Mouse (Mus musculus) liver, embryonic 12.5 days (tissue): ENCODE measurements around the gene Klrb1f. TPM values are rescaled to one million over a fixed set of nuclear protein-coding genes. Genes with fewer than 3 reads are reported as not detected.
"Not testable (repeated sequence)": the region's sequence is repeated elsewhere in the genome, so short reads cannot be mapped to it uniquely, and the experiment has no call there.

ENCODE experiments used
- ATAC-seq: fragments of 200-750 bp; cut with Nextera tagmentation; 2 replicates; pipeline ENCODE4 v1.8.0; 2017; ENCODE audit warnings: moderate number of reproducible peaks, mild to moderate bottlenecking, moderate library complexity
- H3K27ac ChIP-seq: fragments of 300-500 bp; sonication (generic); 2 replicates; pipeline ENCODE4 v1.5.1; 2016; ENCODE audit warnings: mild to moderate bottlenecking
- H3K27me3 ChIP-seq: fragments of 300-500 bp; sonication (generic); replicated peaks from 2 replicates; pipeline ENCODE4 v1.6.1; 2016; ENCODE audit warnings: mild to moderate bottlenecking, moderate library complexity
- H3K36me3 ChIP-seq: fragments of 300-500 bp; sonication (generic); 2 replicates; pipeline ENCODE4 v1.6.1; 2016; ENCODE audit warnings: mild to moderate bottlenecking, moderate library complexity
- H3K4me1 ChIP-seq: fragments of 300-500 bp; sonication (generic); 2 replicates; pipeline ENCODE4 v1.6.1; 2016
- H3K4me2 ChIP-seq: fragments of 300-500 bp; sonication (generic); 2 replicates; pipeline ENCODE4 v1.6.1; 2016; ENCODE audit warnings: mild to moderate bottlenecking, moderate library complexity
- H3K4me3 ChIP-seq: fragments of 300-500 bp; sonication (generic); 2 replicates; pipeline ENCODE4 v1.5.1; 2016; ENCODE audit warnings: mild to moderate bottlenecking, moderate library complexity
- H3K9ac ChIP-seq: fragments of 300-500 bp; sonication (generic); 2 replicates; pipeline ENCODE4 v1.6.1; 2016; ENCODE audit warnings: mild to moderate bottlenecking, moderate library complexity
- H3K9me3 ChIP-seq: fragments of 300-500 bp; sonication (generic); replicated peaks from 2 replicates; pipeline ENCODE4 v1.6.1; 2016; ENCODE audit warnings: mild to moderate bottlenecking, moderate library complexity
- WGBS: fragments of 180-500 bp; shearing (Covaris S2); methylation state at CpG from one replicate; pipeline ENCODE4 v1.1.7; 2016; ENCODE audit not compliant: insufficient replicate concordance; 5-methylcytosine and 5-hydroxymethylcytosine counted together
- polyA plus RNA-seq: library from polyadenylated mRNA; unstranded; fragments of >200 nt; fragmentation: Nextera tagmentation; extraction: Ambion mirVana; gene quantifications from 2 replicates; pipeline ENCODE4 v1.2.1, GENCODE M21; 2016

The Klrb1f gene
- polyA plus RNA-seq, 1 experiment from 2014 or later = 0.38 TPM

- Histone ChIP-seq H3K36me3 (no peaks in the 10 kb centered on the region), H3K4me2 (no peak overlapping the region), H3K27ac (no peak overlapping the region), H3K4me3 (no peak overlapping the region), H3K9ac (no peak overlapping the region), H3K4me1 (peaks cover 11% of the 10 kb centered on the region), H3K27me3 (no peaks in the 10 kb centered on the region), H3K9me3 (no peaks in the 10 kb centered on the region)
- WGBS = 48% methylated on average over 3 of the region's 3 CpGs
- ATAC-seq = no peak
Observed at GRCm38 (mm10) chr6:129051086-129051485, 5.4 kb downstream of the Klrb1f start.

- no peak for ATAC-seq
- no peaks in the 10 kb centered on the region for H3K27me3 ChIP-seq
- H3K4me2 ChIP-seq = no peak overlapping the region
- H3K36me3 ChIP-seq = no peaks in the 10 kb centered on the region
- no peaks in the 10 kb centered on the region for H3K9me3 ChIP-seq
- no peak overlapping the region for H3K4me3 ChIP-seq
- peaks cover 11% of the 10 kb centered on the region for H3K4me1 ChIP-seq
- H3K27ac ChIP-seq = no peak overlapping the region
- WGBS = 64% methylated on average over 5 of the region's 5 CpGs
- H3K9ac ChIP-seq = no peak overlapping the region
Observed at GRCm38 (mm10) chr6:129051731-129052130, 6.0 kb downstream of the Klrb1f start.

- H3K27me3 ChIP-seq = no peaks in the 10 kb centered on the region
- H3K9me3 ChIP-seq = no peaks in the 10 kb centered on the region
- no peak overlapping the region for H3K4me2 ChIP-seq
- H3K9ac ChIP-seq = no peak overlapping the region
- no peak overlapping the region for H3K4me3 ChIP-seq
- no peaks in the 10 kb centered on the region for H3K36me3 ChIP-seq
- WGBS = 75% methylated on average over 3 of the region's 3 CpGs
- no peak for ATAC-seq
- H3K4me1 ChIP-seq = no peaks in the 10 kb centered on the region
- H3K27ac ChIP-seq = no peak overlapping the region
Observed at GRCm38 (mm10) chr6:129056237-129056636, 10.5 kb downstream of the Klrb1f start.

- H3K36me3 ChIP-seq = no peaks in the 10 kb centered on the region
- no peaks in the 10 kb centered on the region for H3K27me3 ChIP-seq
- no peak overlapping the region for H3K27ac ChIP-seq
- no peak overlapping the region for H3K4me3 ChIP-seq
- no peak overlapping the region for H3K9ac ChIP-seq
- H3K9me3 ChIP-seq = no peaks in the 10 kb centered on the region
- no peak overlapping the region for H3K4me2 ChIP-seq
- no peak for ATAC-seq
- H3K4me1 ChIP-seq = no peaks in the 10 kb centered on the region
Observed at GRCm38 (mm10) chr6:129058013-129058412, 12.3 kb downstream of the Klrb1f start.

- Histone ChIP-seq H3K27me3 (no peaks in the 10 kb centered on the region), H3K27ac (no peak overlapping the region), H3K4me2 (no peak overlapping the region), H3K4me3 (no peak overlapping the region), H3K4me1 (no peaks in the 10 kb centered on the region), H3K36me3 (no peaks in the 10 kb centered on the region), H3K9ac (no peak overlapping the region), H3K9me3 (no peaks in the 10 kb centered on the region)
- WGBS = 68% methylated on average over 3 of the region's 3 CpGs
- ATAC-seq = no peak
Observed at GRCm38 (mm10) chr6:129065407-129065806, 19.7 kb downstream of the Klrb1f start.

- H3K27ac ChIP-seq = no peak overlapping the region
- 64% methylated on average over 3 of the region's 3 CpGs for WGBS
- no peak overlapping the region for H3K9ac ChIP-seq
- no peak overlapping the region for H3K4me3 ChIP-seq
- H3K4me1 ChIP-seq = no peaks in the 10 kb centered on the region
- ATAC-seq = no peak
- H3K9me3 ChIP-seq = no peaks in the 10 kb centered on the region
- H3K36me3 ChIP-seq = no peaks in the 10 kb centered on the region
- no peak overlapping the region for H3K4me2 ChIP-seq
- no peaks in the 10 kb centered on the region for H3K27me3 ChIP-seq
Observed at GRCm38 (mm10) chr6:129065857-129066256, 20.2 kb downstream of the Klrb1f start.

- H3K36me3 ChIP-seq = no peaks in the 10 kb centered on the region
- H3K4me2 ChIP-seq = no peak overlapping the region
- no peak overlapping the region for H3K9ac ChIP-seq
- H3K9me3 ChIP-seq = no peaks in the 10 kb centered on the region
- no peak overlapping the region for H3K4me3 ChIP-seq
- no peak overlapping the region for H3K27ac ChIP-seq
- no peaks in the 10 kb centered on the region for H3K4me1 ChIP-seq
- H3K27me3 ChIP-seq = no peaks in the 10 kb centered on the region
- ATAC-seq = no peak
Observed at GRCm38 (mm10) chr6:129066530-129066929, 20.8 kb downstream of the Klrb1f start.

- Histone ChIP-seq H3K4me2 (no peak overlapping the region), H3K27ac (no peak overlapping the region), H3K9ac (no peak overlapping the region), H3K27me3 (no peaks in the 10 kb centered on the region), H3K36me3 (no peaks in the 10 kb centered on the region), H3K4me1 (no peaks in the 10 kb centered on the region), H3K9me3 (no peaks in the 10 kb centered on the region), H3K4me3 (no peak overlapping the region)
- ATAC-seq = peak; percentile 65
- 37% methylated on average over 1 of the region's 1 CpGs for WGBS
Observed at GRCm38 (mm10) chr6:129066986-129067385, 21.3 kb downstream of the Klrb1f start.

GRCm38 (mm10) chr6:129085098-129085497, 39.4 kb downstream of the Klrb1f start:
- no peaks in the 10 kb centered on the region for H3K4me1 ChIP-seq
- 74% methylated on average over 6 of the region's 6 CpGs for WGBS
- ATAC-seq = no peak

GRCm38 (mm10) chr6:129086031-129086430, 40.3 kb downstream of the Klrb1f start:
- ATAC-seq, H3K36me3 ChIP-seq, H3K9ac ChIP-seq, H3K4me3 ChIP-seq, H3K4me1 ChIP-seq, H3K9me3 ChIP-seq, H3K27ac ChIP-seq, H3K27me3 ChIP-seq, H3K4me2 ChIP-seq: not testable (repeated sequence)
- 70% methylated on average over 2 of the region's 2 CpGs for WGBS

More at GRCm38 (mm10) chr6:129085098-129085497, 39.4 kb downstream of the Klrb1f start:
- H3K27me3 ChIP-seq = no peaks in the 10 kb centered on the region
- no peak overlapping the region for H3K27ac ChIP-seq
- 0 out of 2 replicates have a peak, but pooled peaks cover 3% of the 10 kb centered on the region for H3K9me3 ChIP-seq
- H3K36me3 ChIP-seq = no peaks in the 10 kb centered on the region
- H3K4me3 ChIP-seq = no peak overlapping the region
- no peak overlapping the region for H3K9ac ChIP-seq
- no peak overlapping the region for H3K4me2 ChIP-seq

GRCm38 (mm10) chr6:129088161-129088560, 42.5 kb downstream of the Klrb1f start:
- H3K4me2 ChIP-seq = no peak overlapping the region
- H3K36me3 ChIP-seq = no peaks in the 10 kb centered on the region
- no peak overlapping the region for H3K27ac ChIP-seq
- no peak overlapping the region for H3K9ac ChIP-seq
- no peak overlapping the region for H3K4me3 ChIP-seq
- 76% methylated on average over 1 of the region's 1 CpGs for WGBS
- no peaks in the 10 kb centered on the region for H3K27me3 ChIP-seq
- no peak for ATAC-seq
- peaks cover 3% of the 10 kb centered on the region for H3K9me3 ChIP-seq
- no peaks in the 10 kb centered on the region for H3K4me1 ChIP-seq

GRCm38 (mm10) chr6:129088596-129088995, 42.9 kb downstream of the Klrb1f start:
- WGBS = 80% methylated on average over 8 of the region's 8 CpGs
- not testable (repeated sequence) for ATAC-seq, H3K27ac ChIP-seq, H3K4me3 ChIP-seq, H3K4me2 ChIP-seq, H3K27me3 ChIP-seq, H3K4me1 ChIP-seq, H3K36me3 ChIP-seq, H3K9ac ChIP-seq, H3K9me3 ChIP-seq

GRCm38 (mm10) chr6:129095166-129095565, 49.5 kb downstream of the Klrb1f start:
- H3K36me3 ChIP-seq = no peaks in the 10 kb centered on the region
- no peaks in the 10 kb centered on the region for H3K4me1 ChIP-seq
- H3K27ac ChIP-seq = no peak overlapping the region
- no peak overlapping the region for H3K9ac ChIP-seq
- H3K27me3 ChIP-seq = no peaks in the 10 kb centered on the region
- no peak overlapping the region for H3K4me3 ChIP-seq
- H3K4me2 ChIP-seq = no peak overlapping the region
- no peaks in the 10 kb centered on the region; the same call in none of the 2 replicates for H3K9me3 ChIP-seq
- peak; percentile 49; the same call in 1 of the 2 replicates for ATAC-seq
